Mouse (Mus musculus) neural tube, embryonic 15.5 days (tissue): ENCODE measurements around the gene Iqschfp. TPM values are rescaled to one million over a fixed set of nuclear protein-coding genes. Genes with fewer than 3 reads are reported as not detected.
A peak's percentile ranks its signal among the peaks of the same experiment; 100 is the strongest.

Experiments
- ATAC-seq: fragments of 200-750 bp; cut with Nextera tagmentation; 2 replicates; pipeline ENCODE4 v1.8.0; 2017; ENCODE audit warnings: mild to moderate bottlenecking, moderate TSS enrichment, moderate library complexity; ENCODE audit not compliant: low FRiP score
- H3K27ac ChIP-seq: fragments of 300-500 bp; sonication (generic); replicated peaks from 2 replicates; pipeline ENCODE4 v1.5.1; 2015; ENCODE audit warnings: mild to moderate bottlenecking, inconsistent platforms
- H3K27me3 ChIP-seq: fragments of 300-500 bp; sonication (generic); replicated peaks from 2 replicates; pipeline ENCODE4 v1.6.1; 2015; ENCODE audit warnings: inconsistent platforms
- H3K36me3 ChIP-seq: fragments of 300-500 bp; sonication (generic); 2 replicates; pipeline ENCODE4 v1.6.1; 2015; ENCODE audit warnings: inconsistent platforms
- H3K4me1 ChIP-seq: fragments of 300-500 bp; sonication (generic); 2 replicates; pipeline ENCODE4 v1.6.1; 2015; ENCODE audit warnings: inconsistent platforms
- H3K4me2 ChIP-seq: fragments of 300-500 bp; sonication (generic); 2 replicates; pipeline ENCODE4 v1.6.1; 2015; ENCODE audit warnings: inconsistent platforms, mild to moderate bottlenecking, moderate library complexity
- H3K4me3 ChIP-seq: fragments of 300-500 bp; sonication (generic); replicated peaks from 2 replicates; pipeline ENCODE4 v1.5.1; 2015; ENCODE audit warnings: mild to moderate bottlenecking, inconsistent platforms
- H3K9ac ChIP-seq: fragments of 300-500 bp; sonication (generic); replicated peaks from 2 replicates; pipeline ENCODE4 v1.6.1; 2015; ENCODE audit warnings: mild to moderate bottlenecking, inconsistent platforms
- H3K9me3 ChIP-seq: fragments of 300-500 bp; sonication (generic); replicated peaks from 2 replicates; pipeline ENCODE4 v1.6.1; 2016; ENCODE audit warnings: inconsistent platforms
- WGBS: fragments of 180-500 bp; shearing (Covaris S2); methylation state at CpG from one replicate; pipeline ENCODE4 v1.1.7; 2015; ENCODE audit warnings: mixed read lengths; 5-methylcytosine and 5-hydroxymethylcytosine counted together
- polyA plus RNA-seq: library from polyadenylated mRNA; unstranded; fragments of >200 nt; fragmentation: Nextera tagmentation; extraction: Ambion mirVana; gene quantifications from 2 replicates; pipeline ENCODE4 v1.2.1, GENCODE M21; 2015

Iqschfp gene
- polyA plus RNA-seq, 1 experiment from 2014 or later: 7.2 TPM

DNA sequence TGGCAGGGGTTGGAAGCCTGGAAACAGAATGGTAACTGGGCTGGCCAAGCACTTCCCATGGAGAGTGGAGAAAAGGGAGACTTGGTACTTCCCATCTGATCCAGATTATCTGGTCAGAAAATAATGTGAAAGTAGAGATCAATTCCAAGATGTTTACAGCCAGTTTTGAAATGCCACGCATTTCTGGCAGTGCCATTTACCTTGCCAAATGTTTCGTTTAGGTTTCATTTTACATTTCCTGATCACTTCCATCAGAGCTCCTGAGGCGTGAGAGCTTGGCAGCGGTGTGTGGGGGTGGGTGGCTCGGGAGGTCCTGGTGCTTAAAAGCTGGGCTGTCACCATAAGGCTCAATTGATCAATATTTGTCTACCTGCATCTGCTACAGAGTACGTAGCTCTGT, 599.5 kb downstream of the Iqschfp start:
- 76% methylated on average over 6 of the region's 6 CpGs for WGBS
- no peak for ATAC-seq
- Histone ChIP-seq H3K4me1 (peaks cover 27% of the 10 kb centered on the region), H3K27ac (0 out of 2 replicates have a peak overlapping the region, but pooled peaks have one; percentile 5), H3K9me3 (no peaks in the 10 kb centered on the region), H3K27me3 (0 out of 2 replicates have a peak, but pooled peaks cover 5% of the 10 kb centered on the region), H3K4me2 (no peak overlapping the region), H3K9ac (no peak overlapping the region), H3K36me3 (no peaks in the 10 kb centered on the region), H3K4me3 (no peak overlapping the region)

DNA sequence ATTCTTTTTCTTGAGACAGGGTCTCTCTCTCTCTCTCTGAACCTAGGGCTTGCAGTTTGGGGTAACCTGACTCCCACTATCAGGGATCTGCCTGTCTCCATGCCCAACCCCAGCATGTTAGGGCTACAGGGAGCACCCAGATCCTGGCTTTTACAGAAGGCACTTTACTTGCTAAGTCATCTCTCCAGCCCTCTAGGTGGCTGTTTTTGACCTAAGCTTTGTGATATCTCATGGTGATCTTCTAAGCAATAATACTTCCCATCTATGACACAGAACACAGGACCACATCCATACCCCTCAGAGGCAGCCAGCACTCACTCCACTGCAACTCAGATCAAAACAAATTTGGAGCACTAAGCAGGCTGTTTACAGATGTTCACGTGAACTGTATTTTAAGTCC, 600.0 kb downstream of the Iqschfp start:
- Histone ChIP-seq H3K9me3 (no peaks in the 10 kb centered on the region), H3K4me1 (peaks cover 31% of the 10 kb centered on the region), H3K27ac (0 out of 2 replicates have a peak overlapping the region, but pooled peaks have one; percentile 5), H3K36me3 (no peaks in the 10 kb centered on the region), H3K4me2 (no peak overlapping the region), H3K9ac (no peak overlapping the region), H3K27me3 (0 out of 2 replicates have a peak, but pooled peaks cover 5% of the 10 kb centered on the region), H3K4me3 (no peak overlapping the region)
- 81% methylated on average over 1 of the region's 1 CpGs for WGBS
- no peak for ATAC-seq

DNA sequence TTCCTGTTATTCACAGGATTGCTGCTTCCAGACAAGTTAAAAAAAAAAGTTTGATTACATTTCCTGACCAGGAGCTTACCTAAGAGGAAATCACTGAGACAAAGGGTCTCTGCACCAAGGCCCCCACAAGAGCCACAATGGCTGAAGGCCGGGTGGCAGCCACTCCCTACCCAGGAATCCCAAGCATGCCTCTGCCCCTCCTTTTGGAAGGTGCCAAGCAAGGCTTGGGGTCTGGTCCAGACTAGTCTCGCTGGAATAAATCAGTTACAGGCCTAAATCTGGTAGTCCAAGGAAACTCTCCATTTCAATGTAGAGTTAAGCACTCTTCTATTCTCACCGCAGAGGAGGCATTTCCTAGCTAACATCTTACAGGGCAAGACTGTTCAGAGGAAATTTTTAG, 600.5 kb downstream of the Iqschfp start:
- peaks cover 35% of the 10 kb centered on the region for H3K4me1 ChIP-seq
- no peaks in the 10 kb centered on the region for H3K36me3 ChIP-seq
- H3K9me3 ChIP-seq: no peaks in the 10 kb centered on the region
- peak overlapping the region; percentile 86; the same call in 1 of the 2 replicates for H3K27ac ChIP-seq
- 34% methylated on average over 3 of the region's 3 CpGs for WGBS
- peak overlapping the region; percentile 93 for H3K4me2 ChIP-seq
- 0 out of 2 replicates have a peak, but pooled peaks cover 5% of the 10 kb centered on the region for H3K27me3 ChIP-seq
- ATAC-seq: no peak
- H3K4me3 ChIP-seq: peak overlapping the region; percentile 81; the same call in 1 of the 2 replicates
- no peak overlapping the region for H3K9ac ChIP-seq

DNA sequence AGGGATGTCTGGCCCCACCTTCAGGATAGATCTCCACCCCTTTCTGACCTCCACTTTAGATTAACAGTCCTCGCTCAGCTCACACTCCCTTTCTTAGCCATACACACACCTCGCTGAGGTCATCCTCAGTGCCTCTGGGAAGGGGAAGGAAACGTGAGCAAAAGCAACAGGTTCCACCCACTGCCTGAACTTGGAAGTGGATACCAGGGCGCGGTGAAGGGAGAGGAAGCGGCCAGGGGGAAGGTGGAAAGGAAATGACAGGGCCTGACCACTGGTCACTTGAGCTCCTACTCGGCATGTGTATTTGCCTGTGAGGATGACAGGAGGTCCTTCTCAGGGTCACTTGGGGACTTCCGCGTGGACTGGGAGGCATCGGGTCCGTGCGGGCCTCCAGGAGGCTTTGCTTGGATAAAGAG, 601.1 kb downstream of the Iqschfp start:
- Histone ChIP-seq H3K27me3 (0 out of 2 replicates have a peak, but pooled peaks cover 5% of the 10 kb centered on the region), H3K4me3 (peak overlapping the region; percentile 81), H3K36me3 (no peaks in the 10 kb centered on the region), H3K9me3 (no peaks in the 10 kb centered on the region), H3K27ac (peak overlapping the region; percentile 86), H3K9ac (peak overlapping the region; percentile 71), H3K4me2 (peak overlapping the region; percentile 93), H3K4me1 (peaks cover 38% of the 10 kb centered on the region)
- ATAC-seq: no peak
- under 1% methylated on average over 12 of the region's 12 CpGs for WGBS

DNA sequence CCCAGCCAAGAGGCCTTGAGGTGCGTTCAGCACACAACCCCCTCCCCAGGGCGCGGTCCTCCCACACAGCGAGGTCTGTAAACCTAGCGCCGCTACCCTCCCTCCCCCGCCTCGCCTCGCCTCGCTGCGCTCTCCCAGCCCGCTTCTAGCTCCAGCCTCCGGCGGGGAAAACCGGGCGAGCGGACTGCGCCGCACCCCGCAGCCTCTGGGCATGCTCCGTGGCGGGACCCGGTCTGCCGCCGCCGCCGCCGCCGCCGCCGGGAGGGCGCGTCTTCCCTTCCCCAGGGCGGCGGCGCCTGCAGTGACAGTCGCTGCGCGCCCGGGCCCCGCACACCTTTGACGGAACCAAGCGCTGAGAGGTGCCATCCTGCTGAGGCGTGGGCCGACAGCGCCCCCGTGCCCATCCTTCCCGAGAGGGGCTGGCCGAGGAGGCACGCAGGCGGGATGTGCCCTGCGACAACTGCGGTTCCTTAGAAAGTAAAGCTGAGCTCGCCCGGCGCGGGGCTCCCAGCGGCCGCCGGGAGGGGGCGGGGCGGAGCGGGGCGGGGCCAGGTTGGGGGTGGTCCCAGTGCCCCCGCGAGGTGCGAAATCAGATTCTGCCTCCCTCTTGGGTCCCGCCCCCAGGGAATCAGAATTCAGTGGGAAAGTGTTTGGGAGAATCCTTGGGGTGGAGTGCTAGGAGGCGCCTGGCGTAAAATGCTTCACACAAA, 601.7 kb downstream of the Iqschfp start:
- WGBS: 0% methylated on average over 53 of the region's 70 CpGs
- Histone ChIP-seq H3K36me3 (no peaks in the 10 kb centered on the region), H3K27ac (peak overlapping the region; percentile 86), H3K9ac (peak overlapping the region; percentile 71), H3K27me3 (0 out of 2 replicates have a peak, but pooled peaks cover 5% of the 10 kb centered on the region), H3K4me3 (peak overlapping the region; percentile 81), H3K4me1 (peaks cover 38% of the 10 kb centered on the region), H3K4me2 (peak overlapping the region; percentile 93), H3K9me3 (no peaks in the 10 kb centered on the region)
- peak; percentile 85 for ATAC-seq

DNA sequence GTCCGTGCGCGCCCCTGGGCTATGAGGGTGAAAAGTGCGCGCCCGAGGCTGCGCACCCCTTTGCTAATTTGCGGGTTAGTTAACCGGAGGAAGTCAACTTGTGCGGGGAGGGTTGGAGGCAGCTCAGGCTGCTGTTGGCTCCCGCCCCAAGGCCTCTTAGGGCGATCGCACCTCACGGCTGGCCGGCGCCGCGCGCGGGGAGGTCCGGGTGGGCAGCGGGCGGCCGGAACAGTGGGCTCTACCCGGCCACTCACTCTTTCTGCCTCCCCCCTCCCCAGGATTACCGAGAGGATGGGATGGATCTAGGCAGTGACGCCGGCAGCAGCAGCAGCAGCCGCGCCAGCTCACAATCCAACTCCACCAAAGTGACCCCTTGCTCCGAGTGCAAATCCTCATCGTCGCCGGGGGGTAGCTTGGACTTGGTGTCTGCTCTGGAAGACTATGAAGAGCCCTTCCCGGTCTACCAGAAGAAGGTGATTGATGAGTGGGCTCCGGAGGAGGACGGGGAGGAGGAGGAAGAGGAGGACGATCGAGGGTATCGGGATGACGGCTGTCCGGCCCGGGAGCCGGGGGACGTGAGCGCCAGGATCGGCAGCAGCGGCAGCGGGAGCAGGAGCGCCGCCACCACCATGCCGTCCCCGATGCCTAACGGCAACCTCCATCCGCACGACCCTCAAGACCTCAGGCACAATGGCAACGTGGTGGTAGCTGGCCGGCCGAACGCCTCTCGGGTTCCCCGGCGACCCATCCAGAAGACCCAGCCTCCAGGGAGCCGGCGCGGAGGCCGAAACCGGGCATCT, 602.5 kb downstream of the Iqschfp start:
- under 1% methylated on average over 68 of the region's 68 CpGs for WGBS
- peak; percentile 39 for ATAC-seq
- H3K4me3 ChIP-seq: peak overlapping the region; percentile 81

DNA sequence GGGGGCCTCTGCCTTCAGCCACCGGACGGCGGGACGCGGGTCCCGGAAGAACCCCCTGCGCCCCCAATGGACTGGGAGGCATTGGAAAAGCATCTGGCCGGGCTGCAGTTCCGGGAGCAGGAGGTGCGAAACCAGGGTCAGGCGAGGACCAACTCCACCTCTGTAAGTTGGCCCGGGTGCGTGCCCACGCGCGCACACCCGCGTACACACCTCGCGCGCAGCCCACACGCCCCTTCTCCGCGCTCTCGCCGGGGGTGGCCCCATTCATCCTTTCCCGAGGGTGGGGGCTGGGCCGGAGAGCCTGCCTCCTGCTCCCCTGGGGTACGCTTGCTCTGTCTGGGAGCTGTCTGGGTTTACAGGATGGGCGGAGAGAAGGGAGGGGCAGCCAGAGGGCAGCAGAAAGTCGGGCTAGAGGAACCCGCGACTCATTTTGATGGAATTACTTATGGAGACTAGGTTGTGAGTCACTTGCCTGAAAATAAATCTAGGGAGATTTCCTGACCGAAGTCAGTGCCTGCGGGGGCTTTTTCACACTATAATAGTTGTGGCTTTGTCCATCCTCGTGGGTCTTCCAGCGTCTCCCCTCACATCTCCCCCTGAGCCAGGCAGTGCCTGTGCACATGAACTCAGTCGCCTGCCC, 603.2 kb downstream of the Iqschfp start:
- 0 out of 2 replicates have a peak, but pooled peaks cover 5% of the 10 kb centered on the region for H3K27me3 ChIP-seq
- peak overlapping the region; percentile 71 for H3K9ac ChIP-seq
- under 1% methylated on average over 38 of the region's 38 CpGs for WGBS
- peak overlapping the region; percentile 93 for H3K4me2 ChIP-seq
- peak; percentile 51 for ATAC-seq
- peaks cover 39% of the 10 kb centered on the region for H3K4me1 ChIP-seq
- H3K27ac ChIP-seq: peak overlapping the region; percentile 86
- no peaks in the 10 kb centered on the region for H3K9me3 ChIP-seq
- H3K36me3 ChIP-seq: no peaks in the 10 kb centered on the region
- peak overlapping the region; percentile 81 for H3K4me3 ChIP-seq

More for the DNA sequence above, 602.5 kb downstream of the Iqschfp start:
- H3K27me3 ChIP-seq: 0 out of 2 replicates have a peak, but pooled peaks cover 5% of the 10 kb centered on the region
- H3K9ac ChIP-seq: peak overlapping the region; percentile 71
- H3K9me3 ChIP-seq: no peaks in the 10 kb centered on the region
- H3K36me3 ChIP-seq: no peaks in the 10 kb centered on the region
- peaks cover 38% of the 10 kb centered on the region for H3K4me1 ChIP-seq
- peak overlapping the region; percentile 93 for H3K4me2 ChIP-seq
- peak overlapping the region; percentile 86 for H3K27ac ChIP-seq

DNA sequence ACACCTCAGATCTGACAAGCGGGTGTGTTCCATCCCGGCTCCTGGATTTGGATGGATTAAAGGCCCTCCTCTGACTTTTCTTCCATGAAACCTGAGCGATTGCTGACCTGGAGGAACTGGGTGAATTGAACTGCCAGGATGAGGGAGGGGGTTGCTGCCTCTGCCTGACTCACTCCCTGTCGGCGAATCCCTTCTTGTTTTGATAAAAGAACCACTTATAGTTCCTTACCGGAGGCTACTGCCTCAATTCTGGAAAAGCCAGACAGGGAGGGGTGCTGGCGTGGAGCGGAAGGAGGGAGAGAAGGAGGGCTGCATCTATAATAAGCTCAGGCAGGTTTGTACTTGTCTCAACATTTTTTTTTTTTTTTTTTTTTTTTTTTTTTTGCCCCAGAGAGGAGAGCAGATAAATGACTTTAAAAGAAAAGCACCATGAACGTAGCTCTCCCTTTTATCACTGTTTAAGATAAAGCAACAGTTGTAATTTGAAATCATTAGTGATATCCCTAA, 603.8 kb downstream of the Iqschfp start:
- Histone ChIP-seq H3K4me1 (peaks cover 41% of the 10 kb centered on the region), H3K9ac (peak overlapping the region; percentile 71), H3K27ac (peak overlapping the region; percentile 86), H3K4me2 (peak overlapping the region; percentile 93), H3K27me3 (0 out of 2 replicates have a peak, but pooled peaks cover 5% of the 10 kb centered on the region), H3K36me3 (no peaks in the 10 kb centered on the region), H3K4me3 (peak overlapping the region; percentile 81), H3K9me3 (no peaks in the 10 kb centered on the region)
- ATAC-seq: no peak
- WGBS: 2% methylated on average over 9 of the region's 9 CpGs

DNA sequence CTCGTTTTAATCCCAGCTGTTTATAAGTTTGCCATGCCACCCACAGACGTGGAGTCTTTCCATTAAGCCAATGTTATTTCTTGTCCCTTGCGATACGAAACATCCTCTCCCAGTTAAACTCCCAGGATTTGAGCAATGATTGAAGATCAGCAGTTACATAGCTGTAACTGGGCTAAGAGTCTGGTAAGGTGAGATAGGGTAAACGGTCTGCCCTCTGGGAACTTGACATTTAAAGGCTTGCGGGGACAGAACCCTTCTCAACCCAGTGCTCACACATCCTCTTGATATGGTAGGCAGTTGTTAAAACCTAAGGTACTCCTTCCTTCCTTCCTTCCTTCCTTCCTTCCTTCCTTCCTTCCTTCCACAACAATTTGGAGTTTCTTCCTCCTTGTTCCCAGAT, 604.5 kb downstream of the Iqschfp start:
- Histone ChIP-seq H3K36me3 (no peaks in the 10 kb centered on the region), H3K9ac (0 out of 2 replicates have a peak overlapping the region, but pooled peaks have one; percentile 7), H3K4me3 (peak overlapping the region; percentile 81), H3K9me3 (no peaks in the 10 kb centered on the region), H3K4me2 (peak overlapping the region; percentile 93), H3K27ac (no peak overlapping the region), H3K27me3 (0 out of 2 replicates have a peak, but pooled peaks cover 5% of the 10 kb centered on the region), H3K4me1 (peaks cover 45% of the 10 kb centered on the region)
- WGBS: 47% methylated on average over 6 of the region's 6 CpGs
- no peak for ATAC-seq

DNA sequence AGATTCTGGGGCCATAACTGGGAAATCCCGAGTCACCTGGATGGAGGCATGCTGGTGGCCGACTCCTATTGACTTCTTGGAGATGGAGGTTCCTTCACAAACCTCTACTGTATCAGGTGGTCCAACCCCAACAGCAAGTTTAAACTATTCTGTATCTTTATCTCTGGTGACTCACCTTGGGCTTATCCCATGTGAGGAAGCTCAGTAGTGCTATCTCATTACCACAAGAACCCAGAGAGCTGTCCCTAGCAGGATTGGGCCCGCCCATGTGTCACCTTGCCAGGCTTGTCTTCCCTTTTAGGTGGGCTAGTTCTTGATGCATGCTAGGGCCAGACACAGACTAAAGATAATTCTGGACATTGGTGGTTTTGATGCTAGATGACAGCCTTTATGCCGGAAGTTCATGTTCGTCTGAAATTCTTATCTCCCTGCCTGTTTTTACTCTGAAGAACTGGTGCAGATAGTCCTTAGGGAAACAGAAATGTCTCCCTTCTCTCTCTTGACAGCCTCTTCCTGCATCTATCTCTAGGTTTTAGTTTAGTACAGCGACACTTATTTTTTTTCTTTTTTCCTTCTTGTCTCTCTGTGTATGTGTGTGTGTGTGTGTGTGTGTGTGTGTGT, 607.6 kb downstream of the Iqschfp start:
- Histone ChIP-seq H3K4me3 (no peak overlapping the region), H3K9ac (no peak overlapping the region), H3K4me1 (peaks cover 28% of the 10 kb centered on the region), H3K27ac (no peak overlapping the region), H3K9me3 (no peaks in the 10 kb centered on the region), H3K27me3 (no peaks in the 10 kb centered on the region), H3K36me3 (no peaks in the 10 kb centered on the region), H3K4me2 (no peak overlapping the region)
- 92% methylated on average over 6 of the region's 6 CpGs for WGBS
- no peak for ATAC-seq

DNA sequence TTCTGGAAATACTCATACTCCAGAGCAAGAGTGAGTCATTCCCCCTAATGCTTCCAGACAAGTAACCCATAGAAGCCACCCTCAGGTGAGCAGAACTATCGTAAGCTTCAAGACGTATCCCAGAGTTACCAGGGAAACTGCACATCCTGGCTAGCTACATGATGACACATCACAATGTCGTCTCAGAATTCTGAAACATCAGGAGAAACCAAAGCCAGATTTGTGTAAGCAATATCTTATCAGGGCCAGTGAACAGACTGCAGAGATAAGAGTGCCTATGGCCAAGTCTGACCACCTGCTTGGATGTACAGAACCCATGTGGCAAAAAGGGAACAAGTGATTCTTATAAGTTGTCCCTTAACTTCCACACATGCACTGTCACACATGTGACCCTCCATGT, 612.8 kb downstream of the Iqschfp start:
- no peak overlapping the region for H3K9ac ChIP-seq
- H3K36me3 ChIP-seq: no peaks in the 10 kb centered on the region
- H3K9me3 ChIP-seq: no peaks in the 10 kb centered on the region
- no peak overlapping the region for H3K4me2 ChIP-seq
- no peak overlapping the region for H3K27ac ChIP-seq
- no peak for ATAC-seq
- 90% methylated on average over 3 of the region's 3 CpGs for WGBS
- no peaks in the 10 kb centered on the region for H3K27me3 ChIP-seq
- H3K4me1 ChIP-seq: peaks cover 19% of the 10 kb centered on the region
- no peak overlapping the region for H3K4me3 ChIP-seq
